ENCODE assay signal across 12 mouse cellular contexts in genomic region chr2:61496968-61497367, GRCm38 (mm10).
"Had no signal": no experiment of that assay in that cellular context is flagged by ENCODE, and none has a peak within 500 bp of the region (broad histone marks: within the 10 kb centered on the region; RNA-seq: fewer than 3 reads in every experiment).

No protein-coding gene starts in this region.

- ATAC-seq: liver, postnatal 0 days; lung, postnatal 0 days; midbrain, embryonic 13.5 days; midbrain, embryonic 15.5 days had no signal

- DNase-seq: liver, postnatal 0 days; lung, adult 2 months; lung, postnatal 14 days; lung, postnatal 36 days; retina, postnatal 1 day; right cerebral cortex, adult 18-20 months; thymus, adult 18-20 months; thymus, postnatal 14 days; thymus, postnatal 36 days had no signal
